Mouse (Mus musculus) adipose tissue, adult 10 weeks (tissue): Measurements from ENCODE around the gene Sprr4. TPM values are rescaled to one million over a fixed set of nuclear protein-coding genes. Genes with fewer than 3 reads are reported as not detected.

Experiments used
- polyA plus RNA-seq: library from polyadenylated mRNA; stranded (reverse); fragments of 350-450 nt; fragmentation: Illumina TruSeq; extraction: RNeasy Lipid Tissue Mini Kit (QIAGEN cat#74804); gene quantifications from one replicate; pipeline ENCODE4 v1.2.3, GENCODE M21; 2014; ENCODE audit warnings: low read depth, low replicate concordance

The Sprr4 gene
- not detected for polyA plus RNA-seq

GRCm38 (mm10) chr3:92500393-92500792 is at the start of gene Sprr4:
Gene Sprr4, minus strand, starts transcription at chr3:92500493.

GRCm38 (mm10) chr3:92534411-92534810 is 34.1 kb upstream of the Sprr4 start, which contains the start of gene 2310046K23Rik:
Gene 2310046K23Rik, minus strand, starts transcription at chr3:92534511.

GRCm38 (mm10) chr3:92485863-92486262 is 14.4 kb downstream of the Sprr4 start, which contains the start of gene Sprr1a:
Gene Sprr1a, minus strand, starts transcription at chr3:92485895.

GRCm38 (mm10) chr3:92458620-92459019 is 41.7 kb downstream of the Sprr4 start, which contains the start of gene Sprr3:
Gene Sprr3, minus strand, starts transcription at chr3:92458720.

Other genes starting within 250 kb of the Sprr4 start
- not detected for gene Sprr2a3, start 215.1 kb downstream of the Sprr4 start, polyA plus RNA-seq
- gene Sprr2b, start 183.9 kb downstream of the Sprr4 start, polyA plus RNA-seq, result not detected
- not detected for gene Sprr2d, start 161.4 kb downstream of the Sprr4 start, polyA plus RNA-seq
- not detected for gene Sprr2e, start 148.3 kb downstream of the Sprr4 start, polyA plus RNA-seq
- gene Sprr2f, start 135.3 kb downstream of the Sprr4 start, polyA plus RNA-seq, result not detected
- not detected for gene Sprr2h, start 114.8 kb downstream of the Sprr4 start, polyA plus RNA-seq
- not detected for gene Sprr2i, start 92.5 kb downstream of the Sprr4 start, polyA plus RNA-seq
- gene Sprr2j-ps, start 82.4 kb downstream of the Sprr4 start, polyA plus RNA-seq, result not detected
- gene Gm9774, start 71.1 kb downstream of the Sprr4 start, polyA plus RNA-seq, result 4.8 TPM
- not detected for gene Sprr2k, start 67.9 kb downstream of the Sprr4 start, polyA plus RNA-seq
- not detected for gene Sprr1b, start 61.7 kb downstream of the Sprr4 start, polyA plus RNA-seq
- gene Sprr3, start 41.8 kb downstream of the Sprr4 start, polyA plus RNA-seq, result not detected
- not detected for gene Sprr1a, start 14.6 kb downstream of the Sprr4 start, polyA plus RNA-seq
- not detected for gene 2310046K23Rik, start 34.0 kb upstream of the Sprr4 start, polyA plus RNA-seq
- gene Ivl, start 73.2 kb upstream of the Sprr4 start, polyA plus RNA-seq, result not detected
- 191 TPM for gene Smcp, start 88.5 kb upstream of the Sprr4 start, polyA plus RNA-seq
- gene 2210017I01Rik, start 107.0 kb upstream of the Sprr4 start, polyA plus RNA-seq, result not detected
- not detected for gene Lce6a, start 121.2 kb upstream of the Sprr4 start, polyA plus RNA-seq
- not detected for gene Lce1a1, start 147.8 kb upstream of the Sprr4 start, polyA plus RNA-seq
- gene Lce1b, start 156.4 kb upstream of the Sprr4 start, polyA plus RNA-seq, result not detected
- not detected for gene Lce1a2, start 169.8 kb upstream of the Sprr4 start, polyA plus RNA-seq
- gene Lce1c, start 178.8 kb upstream of the Sprr4 start, polyA plus RNA-seq, result not detected
- not detected for gene Lce1d, start 186.7 kb upstream of the Sprr4 start, polyA plus RNA-seq
- not detected for gene Lce1e, start 208.6 kb upstream of the Sprr4 start, polyA plus RNA-seq
- gene Lce1f, start 219.9 kb upstream of the Sprr4 start, polyA plus RNA-seq, result not detected
- gene Gm38119, start 238.6 kb upstream of the Sprr4 start, polyA plus RNA-seq, result not detected